Comparison of ENCODE assay signal across 8 mouse cellular contexts in the genomic region with DNA sequence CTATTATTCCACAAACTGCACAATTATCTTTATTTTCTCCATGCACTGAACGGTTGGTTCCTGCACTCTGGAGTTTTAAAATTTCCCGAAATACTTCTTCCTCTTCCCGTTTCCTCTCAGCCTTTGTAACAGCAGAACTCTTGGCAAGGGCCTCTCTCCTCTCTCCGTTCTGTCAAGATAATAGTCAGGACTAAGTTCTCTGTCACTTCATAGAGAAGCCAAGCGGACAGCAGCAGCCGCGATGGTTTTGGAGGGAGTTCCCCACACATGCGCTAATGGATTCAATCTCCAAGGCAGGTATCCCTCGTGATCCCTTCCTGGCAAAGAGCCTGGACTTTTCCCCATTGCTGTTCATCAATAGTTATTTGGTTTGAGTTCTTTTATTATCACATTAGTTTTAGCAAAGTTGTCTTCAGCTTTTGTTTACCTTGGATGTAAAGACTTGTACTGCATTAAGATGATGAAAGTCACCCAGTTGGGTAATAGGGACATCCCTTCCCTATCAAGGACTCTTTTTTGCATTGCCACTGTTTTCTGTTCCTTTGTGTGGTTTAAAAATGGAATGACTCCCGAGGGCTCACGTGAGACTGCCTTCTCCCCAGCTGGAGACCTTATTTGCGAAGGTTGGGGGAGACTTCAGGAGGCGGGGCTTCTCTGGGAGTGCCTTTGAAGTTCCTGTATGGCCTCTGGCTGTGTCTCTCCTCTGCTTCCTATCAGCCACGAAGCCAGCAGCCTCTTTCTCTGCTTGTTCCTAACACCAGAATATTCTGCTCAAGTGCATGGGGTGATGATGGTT. TPM values are rescaled to one million over a fixed set of nuclear protein-coding genes. Genes with fewer than 3 reads are reported as not detected.
DNase-seq lines count a peak whose midpoint lies in the region; ATAC-seq and TF ChIP-seq lines count a peak whose summit lies in the region.

No protein-coding gene starts in this region.

- H3K4me2 ChIP-seq in lung, embryonic 15.5 days = peak overlapping the region; percentile 38
- H3K4me2 ChIP-seq in heart, embryonic 15.5 days = peak overlapping the region; percentile 47

- peak; percentile 12 for DNase-seq in adrenal gland, adult 2 months
- no peak for DNase-seq in adrenal gland, adult 18-20 months (ENCODE audit: low spot score in 2 of 2)
- DNase-seq in lung, adult 2 months = no peak
- DNase-seq in right cerebral cortex, adult 18-20 months = no peak
- no peak for DNase-seq in neural tube, embryonic 10.5 days (ENCODE audit: extremely low spot score, low spot score)

- no peak overlapping the region for H3K9ac ChIP-seq in lung, embryonic 15.5 days
- no peak overlapping the region for H3K9ac ChIP-seq in heart, embryonic 15.5 days

- no peaks in the 10 kb centered on the region for H3K27me3 ChIP-seq in lung, embryonic 15.5 days
- no peaks in the 10 kb centered on the region for H3K27me3 ChIP-seq in heart, embryonic 15.5 days

- no peak for TF ChIP-seq POLR2A in lung, adult 2 months (IDR thresholded peaks at IDR 0.05; ENCODE audit: borderline replicate concordance, extremely low read depth, low read depth, low read length)

- WGBS in lung, embryonic 15.5 days = 14% methylated on average over 14 of the region's 14 CpGs
- WGBS in lung, adult 2 months = 19% methylated on average over 14 of the region's 14 CpGs
- WGBS in heart, embryonic 15.5 days = 15% methylated on average over 14 of the region's 14 CpGs

- peak overlapping the region; percentile 24; the same call in 1 of the 2 replicates for H3K27ac ChIP-seq in lung, embryonic 15.5 days
- H3K27ac ChIP-seq in heart, embryonic 15.5 days = 0 out of 2 replicates have a peak overlapping the region, but pooled peaks have one; percentile 7

- no peaks in the 10 kb centered on the region for H3K36me3 ChIP-seq in lung, embryonic 15.5 days
- H3K36me3 ChIP-seq in heart, embryonic 15.5 days = no peaks in the 10 kb centered on the region

- H3K4me3 ChIP-seq in lung, embryonic 15.5 days = no peak overlapping the region
- no peak overlapping the region for H3K4me3 ChIP-seq in lung, adult 2 months (replicated peaks; ENCODE audit: extremely low read depth, low read depth, low read length)
- no peak overlapping the region for H3K4me3 ChIP-seq in heart, embryonic 15.5 days

- no peaks in the 10 kb centered on the region for H3K9me3 ChIP-seq in lung, embryonic 15.5 days
- no peaks in the 10 kb centered on the region for H3K9me3 ChIP-seq in heart, embryonic 15.5 days (replicated peaks)

- ATAC-seq in lung, embryonic 15.5 days (ENCODE audit: borderline replicate concordance, extremely low read depth, low FRiP score, low TSS enrichment) = peak; percentile 74; the same call in 1 of the 2 replicates
- peak; percentile 47; the same call in 1 of the 2 replicates for ATAC-seq in heart, embryonic 15.5 days (replicated peaks; ENCODE audit: insufficient number of reproducible peaks, insufficient read depth, low FRiP score, low read depth)
- ATAC-seq in megakaryocyte progenitor cell, adult 5-6 weeks (replicated peaks; ENCODE audit: poor library complexity) = peak; percentile 92

- no peak for TF ChIP-seq CTCF in lung, adult 2 months (IDR thresholded peaks at IDR 0.05; ENCODE audit: insufficient read depth, low read length)

- H3K4me1 ChIP-seq in lung, embryonic 15.5 days = peaks cover 44% of the 10 kb centered on the region
- H3K4me1 ChIP-seq in lung, adult 2 months (ENCODE audit: control insufficient read depth, insufficient read depth, low read length) = peaks cover 3% of the 10 kb centered on the region; the same call in 1 of the 2 replicates
- peaks cover 19% of the 10 kb centered on the region for H3K4me1 ChIP-seq in heart, embryonic 15.5 days (replicated peaks)

RNA-seq across cellular contexts. Expression of gene Enpep, which starts 6.0 kb away (rescaled TPM):
- 10 to 100 TPM; 10.6 to 18.2 TPM for total RNA-seq in adrenal gland, adult 2 months (2021)
- 1.5 and 1.6 TPM in 2 replicates for polyA plus RNA-seq in adrenal gland, adult 2 months (2012; rRNA removed)
- total RNA-seq in adrenal gland, adult 18-20 months (2021) = 10 to 100 TPM; 12.8 to 17.4 TPM
- polyA plus RNA-seq in lung, embryonic 15.5 days (2015; fragmentation: Nextera tagmentation; extraction: Ambion mirVana) = 41.0 and 44.8 TPM in 2 replicates
- polyA plus RNA-seq in lung, adult 2 months (2012; rRNA removed) = 27.6 and 46.6 TPM in 2 replicates
- 14.1 and 14.2 TPM in 2 replicates for polyA plus RNA-seq in heart, embryonic 15.5 days (2015; fragmentation: Nextera tagmentation; extraction: Ambion mirVana)
- not detected in 2 replicates for total RNA-seq in megakaryocyte progenitor cell, adult 5-6 weeks (2015)
- total RNA-seq in megakaryocyte progenitor cell, adult 5-6 weeks (2017) = not detected in 2 replicates
